Mouse (Mus musculus) c-Kit-positive CD71-positive TER-119-negative erythroid progenitor cells, embryonic 14.5 days (primary cell): ENCODE data around the gene Eif5.
"Not testable (repeated sequence)": the region's sequence is repeated elsewhere in the genome, so short reads cannot be mapped to it uniquely, and the experiment has no call there.

Experiments
- DNase-seq: peaks from one replicate; pipeline ENCODE4 v3.0.0-alpha.2; 2013; ENCODE audit warnings: low read depth

Eif5 gene

DNA sequence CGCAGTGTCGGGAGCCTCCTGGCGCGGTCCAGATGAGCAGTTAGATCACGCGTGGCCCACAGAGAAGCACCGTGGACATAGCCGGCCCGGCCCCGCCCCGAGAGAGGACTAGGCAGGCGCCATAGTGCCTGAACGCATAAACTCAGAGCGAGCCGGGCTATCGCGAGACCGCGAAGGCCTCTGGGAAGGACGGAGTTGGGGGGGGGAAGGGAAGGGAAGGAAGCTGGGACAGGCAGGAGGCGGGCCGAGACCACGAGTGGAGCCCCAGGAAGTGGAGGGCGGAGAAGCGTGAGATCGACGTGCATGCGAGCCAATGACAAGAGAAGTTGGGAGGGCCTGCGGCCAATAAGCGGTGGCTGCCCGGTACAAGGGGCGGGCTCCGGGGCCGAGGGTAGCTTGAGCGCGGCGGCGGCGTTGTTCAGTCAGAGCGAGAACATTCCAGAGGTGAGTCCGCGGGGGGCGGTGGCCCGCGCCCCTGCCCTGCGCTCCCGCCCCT is at the start of gene Eif5:
Gene Eif5 (plus strand): TSS at position 221 of the 496 bp plus-strand sequence.
- DNase-seq: peak; percentile 97

DNA sequence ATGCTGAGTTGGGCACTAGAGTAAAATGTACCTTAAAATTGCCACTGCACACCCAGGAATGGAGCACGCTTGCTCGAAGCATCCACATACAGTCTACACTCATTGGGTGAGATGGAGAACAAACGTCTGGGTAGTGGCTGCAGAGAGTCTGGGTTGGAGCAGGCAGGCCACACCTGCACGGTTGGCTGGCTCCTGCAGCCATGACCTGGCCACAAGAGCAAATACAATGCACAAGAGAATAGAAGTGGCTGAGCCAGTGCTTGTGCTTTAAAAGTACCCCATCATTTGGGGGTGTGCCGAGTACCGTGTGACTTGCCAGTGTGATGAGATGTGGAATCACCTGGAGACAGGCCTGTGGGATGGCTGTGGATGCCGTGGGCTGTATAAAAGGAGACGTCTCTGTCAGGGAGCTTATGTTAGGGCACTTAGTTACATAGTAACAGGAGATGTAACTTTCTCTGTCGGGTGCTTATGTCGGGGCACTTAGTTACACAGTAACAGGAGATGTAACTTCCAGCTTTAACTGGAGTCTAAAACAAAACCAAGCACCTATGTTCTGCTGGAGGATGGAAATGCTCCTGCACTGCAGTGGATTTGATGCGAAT is 48.5 kb upstream of the Eif5 start:
- DNase-seq: no peak

GRCm38 (mm10) chr12:111494931-111495330 is 42.9 kb upstream of the Eif5 start:
- no peak for DNase-seq

- DNase-seq: no peak
These were observed 40.7 kb upstream of the Eif5 start for GRCm38 (mm10) chr12:111497076-111497475.

GRCm38 (mm10) chr12:111499617-111500016 is 38.2 kb upstream of the Eif5 start:
- DNase-seq: no peak

DNA sequence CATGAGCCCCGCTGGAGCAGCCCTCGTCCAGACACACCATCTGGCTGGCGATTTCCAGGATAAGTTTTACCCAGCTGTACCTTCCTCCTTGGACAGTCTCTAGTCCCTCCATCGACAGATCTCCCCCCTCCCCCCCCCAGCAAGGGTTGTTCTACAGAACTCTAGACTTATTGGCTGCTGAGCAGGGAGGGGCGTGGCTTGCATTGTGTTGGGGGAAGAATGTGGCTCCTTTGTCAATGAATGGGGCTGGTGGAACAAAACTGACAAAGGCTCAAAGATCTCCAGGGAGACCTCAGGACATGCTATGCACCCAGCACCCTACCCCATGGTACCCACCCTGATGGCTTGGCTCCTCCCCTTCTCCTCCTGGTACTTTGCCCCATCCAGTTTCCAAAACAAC is 37.1 kb upstream of the Eif5 start:
- DNase-seq: no peak

- DNase-seq: no peak
These were observed 34.7 kb upstream of the Eif5 start for GRCm38 (mm10) chr12:111503063-111503567.

GRCm38 (mm10) chr12:111503571-111503970 is 34.2 kb upstream of the Eif5 start:
- DNase-seq: no peak

DNA sequence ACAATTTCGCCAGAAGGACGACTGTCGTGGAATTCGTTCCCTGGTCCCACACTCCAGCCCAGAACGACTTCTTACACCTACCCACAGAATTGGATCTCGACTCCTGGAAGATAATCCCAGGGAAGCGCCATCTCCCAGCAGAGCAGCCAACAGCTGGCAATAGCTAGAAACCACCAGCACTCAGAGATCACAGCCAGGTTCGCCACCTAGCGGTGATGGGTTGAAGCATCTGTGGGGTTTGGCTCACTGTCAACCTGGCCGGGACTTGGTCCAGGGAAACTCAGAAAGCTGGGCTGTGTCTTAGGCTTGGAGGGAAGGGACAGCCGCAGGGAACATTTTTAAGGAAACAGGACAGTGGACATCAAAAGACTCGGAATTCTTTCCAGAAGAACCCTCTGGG is 32.9 kb upstream of the Eif5 start:
- DNase-seq: peak; percentile 81

- no peak for DNase-seq
These were observed 30.8 kb upstream of the Eif5 start for GRCm38 (mm10) chr12:111507001-111507400.

DNA sequence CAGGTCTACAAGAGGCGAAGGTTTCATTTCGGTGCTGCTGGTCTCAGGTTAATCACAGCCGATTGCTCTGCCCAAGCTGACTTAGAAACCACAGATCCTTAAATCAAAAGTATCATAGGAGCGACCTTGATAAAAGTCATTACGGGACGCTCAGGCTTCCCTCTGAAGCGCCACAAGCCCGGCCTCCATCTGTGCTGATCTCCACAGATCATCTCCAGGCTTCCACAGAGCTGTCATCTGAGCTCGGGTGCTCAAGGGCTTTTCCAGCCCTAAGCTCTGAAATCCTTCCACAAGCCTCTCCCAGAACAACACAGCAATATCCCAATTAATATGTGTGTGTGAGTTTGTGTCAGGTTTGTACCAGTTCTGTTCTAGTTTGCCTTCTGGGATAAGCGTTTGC is 29.9 kb upstream of the Eif5 start:
- DNase-seq: no peak

GRCm38 (mm10) chr12:111508438-111508837 is 29.4 kb upstream of the Eif5 start:
- DNase-seq: not testable (repeated sequence)

DNA sequence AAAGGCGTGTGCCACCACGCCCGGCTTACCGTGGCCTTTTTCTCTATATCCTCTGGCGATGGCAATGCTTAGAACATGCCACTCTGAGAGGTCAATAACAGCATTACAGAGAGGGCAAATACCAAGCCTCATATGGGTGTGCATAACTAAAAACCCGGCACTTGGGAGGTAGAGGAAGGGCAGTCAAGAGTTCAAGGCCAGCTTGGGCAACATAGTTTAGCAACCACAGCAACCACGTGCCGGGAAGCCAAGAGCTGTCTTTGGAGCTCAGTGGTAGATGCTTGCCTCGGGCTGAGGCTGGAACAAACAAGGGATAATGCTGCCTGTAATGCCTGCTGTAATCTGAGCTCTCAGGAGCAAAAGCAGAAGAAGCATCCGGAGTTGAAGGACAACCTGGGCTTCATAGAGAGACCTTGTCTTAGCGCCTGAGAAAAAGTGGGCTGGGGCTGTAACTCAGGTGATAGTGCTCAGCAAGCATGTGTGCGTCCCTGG is 25.2 kb upstream of the Eif5 start:
- DNase-seq: no peak

DNA sequence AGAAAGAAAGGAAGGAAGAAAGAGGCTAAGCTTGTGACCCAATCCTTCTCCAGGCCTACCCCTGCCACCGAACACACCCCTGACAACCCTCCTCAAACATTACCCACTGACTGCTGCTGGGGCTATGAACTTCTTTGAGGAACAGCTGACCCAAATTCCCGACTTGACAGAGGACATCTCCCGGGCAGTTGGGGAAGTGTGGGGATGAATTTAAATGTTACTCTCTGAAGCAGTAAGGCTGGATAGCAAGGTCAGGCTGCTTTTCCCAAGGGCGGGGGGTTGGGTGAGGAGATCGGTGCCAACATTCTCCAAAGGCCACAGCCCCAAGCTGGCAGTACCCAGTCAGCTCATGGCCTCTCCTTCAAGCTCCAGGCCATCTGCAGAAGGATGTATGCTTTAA is 24.1 kb upstream of the Eif5 start:
- DNase-seq: no peak

DNA sequence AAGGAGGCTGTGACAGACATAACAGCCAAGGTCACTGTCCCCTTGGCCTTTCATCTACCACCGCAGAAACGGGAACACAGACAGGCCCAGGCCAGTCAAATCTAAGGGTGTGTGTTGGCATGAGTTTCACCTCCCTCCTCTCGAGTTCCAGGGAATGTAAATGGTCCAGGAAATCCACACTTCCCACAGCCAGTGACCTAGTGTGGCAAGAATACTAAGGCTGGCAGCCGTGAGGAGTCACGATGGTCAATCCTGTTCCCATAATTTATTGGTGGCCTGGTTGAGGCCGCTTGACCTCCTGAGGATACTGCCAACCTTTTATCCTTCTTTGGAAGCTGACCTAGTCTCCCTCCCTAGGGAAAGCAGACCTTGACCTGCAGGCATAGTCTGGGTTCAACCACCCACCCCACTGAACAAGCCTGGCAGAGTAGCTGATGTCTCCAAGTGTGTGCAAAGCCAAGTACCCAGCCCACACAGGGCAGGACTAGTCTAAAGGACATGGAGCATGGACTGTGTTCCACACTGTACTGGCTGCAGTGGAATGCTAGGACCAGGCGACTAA is 23.5 kb upstream of the Eif5 start:
- DNase-seq: no peak

DNA sequence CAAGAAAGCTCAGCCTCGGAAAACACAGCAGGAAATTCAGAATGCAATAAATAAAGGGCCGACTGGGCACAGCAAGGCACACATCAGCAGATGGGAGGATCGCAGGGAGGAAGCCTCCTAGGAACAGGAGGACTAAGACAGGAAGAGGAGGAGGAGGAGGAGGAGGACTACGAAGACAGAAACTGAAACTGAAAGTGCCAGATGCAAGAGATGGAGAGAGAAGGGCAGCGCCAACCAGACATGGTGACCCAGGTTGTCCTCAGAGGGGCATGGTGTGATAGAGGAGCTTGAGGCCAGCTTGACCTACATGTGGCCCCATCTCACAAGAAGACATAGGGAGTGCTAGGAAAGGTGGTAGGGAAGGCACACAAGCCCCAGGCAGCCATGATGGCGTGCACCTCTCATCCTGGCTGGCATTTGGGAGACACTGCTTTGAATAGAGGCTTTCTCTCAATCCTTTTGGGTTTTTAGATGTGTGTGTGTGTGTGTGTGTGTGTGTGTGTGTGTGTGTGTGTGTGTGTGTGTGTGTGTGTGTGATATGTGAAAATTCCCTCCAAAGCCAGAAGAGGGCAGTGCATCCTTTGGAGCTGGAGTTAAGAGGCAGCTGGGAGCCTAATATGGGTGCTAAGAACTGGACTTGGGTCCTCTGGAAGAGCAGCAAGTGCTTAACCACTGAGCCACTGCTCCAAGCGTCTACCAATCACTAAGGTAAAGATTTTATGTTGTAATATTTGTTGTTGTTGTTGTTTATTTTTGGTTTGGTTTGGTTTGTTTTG is 22.8 kb upstream of the Eif5 start:
- no peak for DNase-seq

- no peak for DNase-seq
These were observed 21.9 kb upstream of the Eif5 start for GRCm38 (mm10) chr12:111515920-111516319.

DNA sequence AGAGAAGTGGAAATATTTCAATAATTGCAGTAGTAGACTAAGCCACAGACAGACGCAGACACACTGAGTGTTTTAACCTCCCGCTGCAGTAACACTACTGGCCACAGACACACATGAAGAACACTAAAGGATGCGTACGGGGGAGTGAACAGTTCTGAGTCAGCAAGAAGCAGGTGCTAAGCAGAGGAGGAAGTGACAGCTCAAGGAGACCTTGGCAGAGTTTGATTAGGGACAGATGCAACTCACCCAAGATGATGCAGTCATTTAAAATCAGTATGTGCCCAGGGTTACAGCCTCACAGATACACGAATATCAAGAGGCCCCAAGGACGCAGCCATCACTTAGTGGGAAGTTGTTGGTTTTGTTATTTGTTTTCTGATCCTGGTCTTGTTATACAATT is 21.0 kb upstream of the Eif5 start:
- no peak for DNase-seq

DNA sequence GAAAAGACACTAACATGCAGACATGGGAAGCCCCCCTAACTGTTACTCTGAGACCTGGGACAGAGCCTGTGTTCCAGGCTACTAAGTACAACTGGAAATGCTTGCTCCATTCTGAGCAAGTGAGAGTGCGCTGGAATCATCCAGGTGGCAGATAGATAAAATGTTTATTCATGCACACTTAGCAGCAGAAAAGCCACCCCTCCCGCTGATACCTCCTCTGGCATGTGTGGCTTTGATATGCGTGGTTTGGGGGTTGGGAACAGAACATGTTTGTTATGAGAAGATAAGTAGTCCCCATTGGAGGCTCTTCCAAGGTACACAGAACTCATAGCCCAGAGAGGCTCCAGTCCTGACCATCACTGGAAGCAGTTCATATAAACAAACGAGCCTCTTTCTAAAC is 19.9 kb upstream of the Eif5 start:
- DNase-seq: peak; percentile 93

DNA sequence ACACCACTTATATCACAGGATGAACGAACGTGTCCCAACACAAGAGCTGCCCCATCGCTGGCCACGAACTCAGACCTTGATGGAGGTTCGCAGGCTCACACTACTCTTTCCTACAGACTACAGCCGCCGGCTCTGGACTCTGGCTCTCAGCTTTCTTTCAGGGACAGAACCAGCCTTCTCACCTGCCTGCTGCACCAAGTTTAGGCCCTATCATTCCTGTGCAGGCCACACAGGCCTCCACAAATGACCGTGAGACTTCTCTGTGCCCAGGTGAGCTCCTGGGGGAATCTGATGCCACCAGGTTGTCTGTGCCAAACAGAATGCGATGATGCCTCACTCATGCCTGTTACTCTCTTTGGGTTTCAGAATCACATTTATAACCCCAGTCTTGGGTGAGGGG is 19.4 kb upstream of the Eif5 start:
- DNase-seq: no peak

DNA sequence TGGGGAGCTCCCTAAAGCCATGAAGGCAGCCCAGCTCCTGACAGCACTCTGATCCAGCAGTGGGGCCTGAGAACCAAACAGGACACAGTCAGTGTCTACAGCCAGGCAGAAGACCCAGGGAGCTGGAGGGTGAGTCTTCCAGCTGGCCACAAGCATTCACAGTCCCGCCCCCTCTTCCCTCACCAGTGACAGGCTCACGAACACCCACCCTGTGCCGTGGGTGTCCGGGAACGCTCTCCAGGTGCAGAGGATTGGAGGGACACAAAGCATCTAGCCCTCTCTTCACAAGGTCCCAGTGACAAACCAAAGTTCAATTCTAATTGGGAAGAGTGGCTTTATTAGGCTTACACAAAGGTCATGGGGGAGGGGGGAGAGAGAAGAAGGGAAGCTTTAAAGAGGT is 18.0 kb upstream of the Eif5 start:
- DNase-seq: no peak

- DNase-seq: no peak
These were observed 16.8 kb upstream of the Eif5 start for GRCm38 (mm10) chr12:111520994-111521393.

- DNase-seq: no peak
These were observed 13.3 kb upstream of the Eif5 start for GRCm38 (mm10) chr12:111524469-111524868.
